Mouse (Mus musculus) hindbrain, embryonic 14.5 days (tissue): ENCODE measurements around the gene Nptn. TPM values are rescaled to one million over a fixed set of nuclear protein-coding genes. Genes with fewer than 3 reads are reported as not detected.

Experiments
- ATAC-seq: fragments of 200-750 bp; cut with Nextera tagmentation; 2 replicates; pipeline ENCODE4 v1.8.0; 2017; ENCODE audit warnings: moderate number of reproducible peaks, mild to moderate bottlenecking, moderate TSS enrichment, moderate library complexity; ENCODE audit not compliant: low FRiP score
- DNase-seq: peaks from one replicate; pipeline ENCODE4 v3.0.0-alpha.2; 2015; ENCODE audit warnings: low spot score
- H3K27ac ChIP-seq: fragments of 300-500 bp; sonication (generic); 2 replicates; pipeline ENCODE4 v1.5.1; 2014; ENCODE audit warnings: mild to moderate bottlenecking, moderate library complexity
- H3K27me3 ChIP-seq: fragments of 300-500 bp; sonication (generic); 2 replicates; pipeline ENCODE4 v1.6.1; 2014; ENCODE audit warnings: mild to moderate bottlenecking, low read length, mixed read lengths; ENCODE audit not compliant: control insufficient read depth, insufficient read depth
- H3K36me3 ChIP-seq: fragments of 300-500 bp; sonication (generic); replicated peaks from 2 replicates; pipeline ENCODE4 v1.6.1; 2014; ENCODE audit not compliant: control insufficient read depth, insufficient read depth
- H3K4me1 ChIP-seq: fragments of 300-500 bp; sonication (generic); replicated peaks from 2 replicates; pipeline ENCODE4 v1.6.1; 2014; ENCODE audit warnings: antibody characterized with exemption, low read length, mixed read lengths; ENCODE audit not compliant: control insufficient read depth, insufficient read depth
- H3K4me2 ChIP-seq: fragments of 300-500 bp; sonication (generic); replicated peaks from 2 replicates; pipeline ENCODE4 v1.6.1; 2014; ENCODE audit warnings: mild to moderate bottlenecking, moderate library complexity
- H3K4me3 ChIP-seq: fragments of 300-500 bp; sonication (generic); replicated peaks from 2 replicates; pipeline ENCODE4 v1.5.1; 2014; ENCODE audit warnings: mild to moderate bottlenecking, low read length
- H3K9ac ChIP-seq: fragments of 300-500 bp; sonication (generic); 2 replicates; pipeline ENCODE4 v1.6.1; 2014
- H3K9me3 ChIP-seq: fragments of 300-500 bp; sonication (generic); 2 replicates; pipeline ENCODE4 v1.6.1; 2016; ENCODE audit warnings: low read length; ENCODE audit not compliant: control insufficient read depth
- WGBS: fragments of 180-500 bp; shearing (Covaris S2); extraction: QIAGEN DNeasy Blood & Tissue Kit; methylation state at CpG from one replicate; pipeline ENCODE4 v1.1.7; 2014; 5-methylcytosine and 5-hydroxymethylcytosine counted together
- polyA plus RNA-seq: library from polyadenylated mRNA; unstranded; fragments of >200 nt; fragmentation: Nextera tagmentation; extraction: Ambion mirVana; gene quantifications from 2 replicates; pipeline ENCODE4 v1.2.1, GENCODE M21; 2014

Nptn gene
- 209 and 250 TPM in 2 replicates for polyA plus RNA-seq

GRCm38 (mm10) chr9:58581958-58582540 lies at the start of gene Nptn:
Gene Nptn (plus strand): TSS chr9:58582240.
- Histone ChIP-seq H3K9me3 (no peaks in the 10 kb centered on the region), H3K9ac (peak within 1 kb of the TSS; percentile 96), H3K36me3 (no peaks in the 10 kb centered on the region), H3K4me3 (peak within 1 kb of the TSS; percentile 84), H3K27ac (peak within 1 kb of the TSS; percentile 97), H3K4me1 (peaks cover 24% of the 10 kb centered on the region), H3K4me2 (peak within 1 kb of the TSS; percentile 72), H3K27me3 (no peaks in the 10 kb centered on the region)
- DNase-seq (peak; percentile 97), ATAC-seq (peak; percentile 99)
- under 1% methylated on average over 42 of the region's 56 CpGs for WGBS

DNA sequence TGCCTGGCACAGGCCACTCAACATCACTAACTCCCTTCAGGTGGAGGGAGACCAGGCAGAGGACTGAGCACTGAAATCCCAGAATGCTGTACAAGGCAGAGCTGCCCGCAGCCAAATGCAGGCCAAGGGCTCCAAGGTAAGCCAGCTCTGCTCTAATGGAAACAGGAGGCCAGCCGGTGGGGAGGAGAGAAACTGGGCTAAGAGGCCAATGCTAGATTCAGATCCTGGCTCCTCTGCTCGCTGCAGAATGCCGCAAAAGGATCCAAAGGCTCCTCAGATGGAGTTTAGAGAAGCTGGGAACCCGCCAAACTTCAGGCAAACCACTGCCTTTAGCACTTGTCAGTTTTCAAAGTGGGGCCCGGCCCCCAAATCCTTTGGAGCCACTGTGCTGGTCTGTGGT lies 48.7 kb upstream of the Nptn start:
- WGBS = 93% methylated on average over 6 of the region's 6 CpGs
- H3K4me2 ChIP-seq = no peak overlapping the region
- peaks cover 66% of the 10 kb centered on the region for H3K36me3 ChIP-seq
- no peaks in the 10 kb centered on the region for H3K27me3 ChIP-seq
- no peak for DNase-seq
- H3K4me1 ChIP-seq = no peaks in the 10 kb centered on the region
- H3K4me3 ChIP-seq = no peak overlapping the region
- H3K27ac ChIP-seq = no peak overlapping the region
- ATAC-seq = no peak
- no peaks in the 10 kb centered on the region for H3K9me3 ChIP-seq
- no peak overlapping the region for H3K9ac ChIP-seq

GRCm38 (mm10) chr9:58534766-58535165 lies 47.3 kb upstream of the Nptn start:
- WGBS = 43% methylated on average over 1 of the region's 1 CpGs
- H3K9me3 ChIP-seq = no peaks in the 10 kb centered on the region
- H3K4me1 ChIP-seq = no peaks in the 10 kb centered on the region
- ATAC-seq = no peak
- H3K27ac ChIP-seq = no peak overlapping the region
- peaks cover 61% of the 10 kb centered on the region for H3K36me3 ChIP-seq
- DNase-seq = peak; percentile 84
- H3K27me3 ChIP-seq = no peaks in the 10 kb centered on the region
- no peak overlapping the region for H3K4me3 ChIP-seq
- no peak overlapping the region for H3K9ac ChIP-seq
- no peak overlapping the region for H3K4me2 ChIP-seq

GRCm38 (mm10) chr9:58535447-58536134 lies 46.4 kb upstream of the Nptn start:
- Histone ChIP-seq H3K4me3 (no peak overlapping the region), H3K9me3 (no peaks in the 10 kb centered on the region), H3K9ac (no peak overlapping the region), H3K27ac (no peak overlapping the region), H3K4me2 (no peak overlapping the region), H3K27me3 (no peaks in the 10 kb centered on the region), H3K4me1 (no peaks in the 10 kb centered on the region), H3K36me3 (peaks cover 53% of the 10 kb centered on the region)
- 78% methylated on average over 20 of the region's 20 CpGs for WGBS
- DNase-seq (peak; percentile 76), ATAC-seq (peak; percentile 57; the same call in 1 of the 2 replicates)

DNA sequence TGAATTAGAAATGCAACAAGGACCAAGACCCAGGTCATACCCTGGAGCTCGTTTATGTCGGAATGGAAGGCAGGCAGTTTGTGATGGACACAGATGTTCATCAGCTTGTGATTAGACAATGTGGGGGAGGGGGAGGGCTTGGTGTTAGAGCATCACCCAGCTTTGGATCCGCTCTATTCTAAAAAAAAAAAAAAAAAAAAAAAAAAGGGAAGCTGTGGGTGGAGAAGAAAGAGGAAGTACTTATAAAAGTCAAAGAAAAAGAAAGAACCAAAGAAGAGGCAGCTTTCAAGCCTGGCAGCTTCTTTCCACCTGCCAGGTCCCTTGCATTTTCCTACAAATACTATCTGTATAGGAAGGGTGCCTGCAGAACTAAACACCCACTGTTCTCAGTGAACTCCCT lies 44.3 kb upstream of the Nptn start:
- Histone ChIP-seq H3K4me1 (no peaks in the 10 kb centered on the region; the same call in 1 of the 2 replicates), H3K27me3 (no peaks in the 10 kb centered on the region), H3K27ac (no peak overlapping the region), H3K36me3 (peaks cover 40% of the 10 kb centered on the region), H3K9me3 (no peaks in the 10 kb centered on the region), H3K4me3 (no peak overlapping the region), H3K9ac (no peak overlapping the region), H3K4me2 (no peak overlapping the region)
- ATAC-seq (no peak), DNase-seq (no peak)
- WGBS = 76% methylated on average over 3 of the region's 3 CpGs

GRCm38 (mm10) chr9:58539886-58540285 lies 42.2 kb upstream of the Nptn start:
- H3K27me3 ChIP-seq = no peaks in the 10 kb centered on the region
- 50% methylated on average over 5 of the region's 5 CpGs for WGBS

GRCm38 (mm10) chr9:58541895-58542338 lies 40.1 kb upstream of the Nptn start:
- Histone ChIP-seq H3K27me3 (no peaks in the 10 kb centered on the region), H3K4me3 (no peak overlapping the region), H3K4me2 (no peak overlapping the region), H3K27ac (peak overlapping the region; percentile 39; the same call in 1 of the 2 replicates), H3K36me3 (peaks cover 18% of the 10 kb centered on the region), H3K9me3 (no peaks in the 10 kb centered on the region), H3K9ac (no peak overlapping the region), H3K4me1 (peaks cover 5% of the 10 kb centered on the region; the same call in 1 of the 2 replicates)
- ATAC-seq (no peak), DNase-seq (peak; percentile 67)
- WGBS = 47% methylated on average over 6 of the region's 6 CpGs

More at GRCm38 (mm10) chr9:58539886-58540285, 42.2 kb upstream of the Nptn start:
- no peaks in the 10 kb centered on the region; the same call in 1 of the 2 replicates for H3K4me1 ChIP-seq
- H3K4me3 ChIP-seq = no peak overlapping the region
- no peak overlapping the region for H3K4me2 ChIP-seq
- DNase-seq (peak; percentile 87), ATAC-seq (0 out of 2 replicates have a peak, but pooled peaks have one; percentile 32)
- no peaks in the 10 kb centered on the region for H3K9me3 ChIP-seq
- no peak overlapping the region for H3K9ac ChIP-seq
- H3K36me3 ChIP-seq = peaks cover 27% of the 10 kb centered on the region
- H3K27ac ChIP-seq = no peak overlapping the region

DNA sequence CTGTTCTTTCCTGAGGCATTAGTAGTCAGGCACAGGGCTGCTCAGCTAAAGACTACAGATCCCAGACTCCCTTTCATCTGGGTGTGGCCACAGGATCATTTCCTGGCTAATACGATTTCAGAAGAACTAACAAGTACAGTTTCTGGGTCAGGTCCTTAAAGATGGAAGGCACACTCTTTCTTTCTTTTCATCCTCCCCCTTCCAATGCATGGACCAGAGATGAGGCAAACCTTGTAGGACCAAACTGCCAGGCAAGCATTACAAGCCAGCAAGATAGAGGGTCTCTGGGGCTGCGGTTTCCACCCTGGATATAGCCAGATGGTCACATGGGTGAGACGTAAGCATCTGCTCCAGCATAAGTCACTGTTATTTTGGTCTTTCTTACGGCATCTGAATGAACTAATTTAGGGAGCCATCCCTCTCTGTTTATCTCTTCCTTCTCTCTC lies 37.1 kb upstream of the Nptn start:
- 69% methylated on average over 4 of the region's 4 CpGs for WGBS
- no peak overlapping the region for H3K4me3 ChIP-seq
- H3K4me2 ChIP-seq = no peak overlapping the region
- no peaks in the 10 kb centered on the region for H3K36me3 ChIP-seq
- no peaks in the 10 kb centered on the region for H3K9me3 ChIP-seq
- 0 out of 2 replicates have a peak overlapping the region, but pooled peaks have one; percentile 8 for H3K9ac ChIP-seq
- no peak overlapping the region for H3K27ac ChIP-seq
- peaks cover 9% of the 10 kb centered on the region; the same call in 1 of the 2 replicates for H3K4me1 ChIP-seq
- no peaks in the 10 kb centered on the region for H3K27me3 ChIP-seq
- ATAC-seq (no peak), DNase-seq (peak; percentile 45)

DNA sequence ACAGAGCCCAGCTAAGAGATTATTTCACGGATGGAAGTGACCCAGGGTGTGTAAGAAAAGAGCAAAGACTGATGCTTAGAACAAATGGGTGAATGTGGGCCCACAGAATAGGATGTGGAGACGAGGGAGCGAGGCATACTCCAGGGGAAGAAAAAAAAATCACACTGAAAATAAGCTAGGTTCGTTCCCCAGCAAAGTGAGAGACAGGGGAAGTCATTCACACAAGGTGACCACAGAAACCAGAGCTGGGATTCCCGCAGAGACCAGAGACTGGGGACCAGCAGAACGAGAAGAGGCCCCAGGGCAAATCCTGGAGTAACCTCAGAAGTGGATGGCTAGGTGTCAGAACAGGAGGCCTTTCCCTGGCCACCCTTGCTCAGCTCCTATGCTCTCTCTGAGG lies 36.6 kb upstream of the Nptn start:
- H3K4me3 ChIP-seq = no peak overlapping the region
- no peak overlapping the region for H3K4me2 ChIP-seq
- no peak overlapping the region for H3K27ac ChIP-seq
- ATAC-seq (no peak), DNase-seq (no peak)
- no peaks in the 10 kb centered on the region for H3K36me3 ChIP-seq
- H3K9me3 ChIP-seq = no peaks in the 10 kb centered on the region
- H3K27me3 ChIP-seq = no peaks in the 10 kb centered on the region
- peaks cover 9% of the 10 kb centered on the region; the same call in 1 of the 2 replicates for H3K4me1 ChIP-seq
- H3K9ac ChIP-seq = no peak overlapping the region
- WGBS = 72% methylated on average over 6 of the region's 6 CpGs
